Mouse (Mus musculus) hindbrain, embryonic 10.5 days (tissue): ENCODE measurements around the gene Itgav. TPM values are rescaled to one million over a fixed set of nuclear protein-coding genes. Genes with fewer than 3 reads are reported as not detected.

ENCODE experiments used
- DNase-seq: peaks from one replicate; pipeline ENCODE4 v3.0.0-alpha.2; 2017; ENCODE audit warnings: low spot score
- H3K27ac ChIP-seq: fragments of 300-500 bp; sonication (generic); 2 replicates; pipeline ENCODE4 v1.5.1; 2016; ENCODE audit warnings: mild to moderate bottlenecking, moderate library complexity
- H3K27me3 ChIP-seq: fragments of 300-500 bp; sonication (generic); 2 replicates; pipeline ENCODE4 v1.6.1; 2016; ENCODE audit warnings: mild to moderate bottlenecking; ENCODE audit not compliant: poor library complexity, insufficient read depth, severe bottlenecking
- H3K36me3 ChIP-seq: fragments of 300-500 bp; sonication (generic); 2 replicates; pipeline ENCODE4 v1.6.1; 2016; ENCODE audit warnings: mild to moderate bottlenecking, moderate library complexity
- H3K4me1 ChIP-seq: fragments of 300-500 bp; sonication (generic); replicated peaks from 2 replicates; pipeline ENCODE4 v1.6.1; 2016; ENCODE audit warnings: mild to moderate bottlenecking
- H3K4me3 ChIP-seq: fragments of 300-500 bp; sonication (generic); 2 replicates; pipeline ENCODE4 v1.5.1; 2016; ENCODE audit warnings: mild to moderate bottlenecking, moderate library complexity
- H3K9me3 ChIP-seq: fragments of 300-500 bp; sonication (generic); 2 replicates; pipeline ENCODE4 v1.6.1; 2016; ENCODE audit warnings: mild to moderate bottlenecking, moderate library complexity
- WGBS: fragments of 180-500 bp; shearing (Covaris S2); methylation state at CpG from one replicate; pipeline ENCODE4 v1.1.7; 2016; 5-methylcytosine and 5-hydroxymethylcytosine counted together
- polyA plus RNA-seq: library from polyadenylated mRNA; unstranded; fragments of >200 nt; fragmentation: Nextera tagmentation; extraction: Ambion mirVana; gene quantifications from 2 replicates; pipeline ENCODE4 v1.2.1, GENCODE M21; 2016

Itgav gene
- polyA plus RNA-seq, 1 experiment from 2014 or later, result 31.8 TPM

DNA sequence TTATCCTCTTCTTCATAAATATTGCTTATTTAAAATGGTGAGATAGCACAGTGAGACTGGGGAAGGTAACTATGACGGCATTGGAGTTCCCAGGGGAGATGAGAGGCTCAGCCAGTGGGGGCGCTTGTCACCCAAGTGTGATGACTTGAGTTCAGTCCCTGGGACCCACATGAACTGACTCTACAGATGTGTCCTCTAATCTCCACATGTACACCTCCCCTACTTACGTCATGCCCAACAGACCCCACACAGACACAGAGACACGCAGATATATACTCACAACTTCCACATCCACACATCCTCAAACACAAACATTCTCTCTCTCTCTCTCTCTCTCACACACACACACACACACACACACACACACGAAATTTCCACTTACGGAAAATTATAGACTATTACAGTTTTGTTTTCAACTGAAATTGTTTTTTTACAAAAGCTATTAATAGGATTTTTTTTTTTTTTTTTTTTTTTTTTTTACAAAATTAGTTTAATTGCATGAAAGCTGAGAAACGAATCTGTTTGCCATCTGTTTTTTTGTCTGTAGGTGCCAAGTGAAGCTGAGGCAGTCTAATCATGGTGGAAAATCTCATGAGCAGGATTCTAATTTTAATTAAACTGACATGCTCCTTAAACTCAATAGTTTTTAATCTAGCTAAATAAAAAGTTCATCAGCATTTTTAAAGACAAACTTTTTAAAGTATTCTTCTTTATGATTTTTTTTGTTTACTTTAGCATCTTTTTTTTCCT, 38.1 kb downstream of the Itgav start:
- Histone ChIP-seq H3K27me3 (no peaks in the 10 kb centered on the region), H3K9me3 (no peaks in the 10 kb centered on the region), H3K4me3 (no peak overlapping the region), H3K36me3 (peaks cover 17% of the 10 kb centered on the region), H3K27ac (no peak overlapping the region), H3K4me1 (peaks cover 14% of the 10 kb centered on the region)
- WGBS, result 80% methylated on average over 7 of the region's 7 CpGs
- no peak for DNase-seq

GRCm38 (mm10) chr2:83766058-83766457, 41.9 kb downstream of the Itgav start:
- no peak overlapping the region for H3K4me3 ChIP-seq
- no peaks in the 10 kb centered on the region for H3K4me1 ChIP-seq
- no peak for DNase-seq
- no peaks in the 10 kb centered on the region for H3K9me3 ChIP-seq
- H3K36me3 ChIP-seq, result peaks cover 26% of the 10 kb centered on the region
- H3K27me3 ChIP-seq, result no peaks in the 10 kb centered on the region
- 82% methylated on average over 6 of the region's 6 CpGs for WGBS
- H3K27ac ChIP-seq, result no peak overlapping the region

DNA sequence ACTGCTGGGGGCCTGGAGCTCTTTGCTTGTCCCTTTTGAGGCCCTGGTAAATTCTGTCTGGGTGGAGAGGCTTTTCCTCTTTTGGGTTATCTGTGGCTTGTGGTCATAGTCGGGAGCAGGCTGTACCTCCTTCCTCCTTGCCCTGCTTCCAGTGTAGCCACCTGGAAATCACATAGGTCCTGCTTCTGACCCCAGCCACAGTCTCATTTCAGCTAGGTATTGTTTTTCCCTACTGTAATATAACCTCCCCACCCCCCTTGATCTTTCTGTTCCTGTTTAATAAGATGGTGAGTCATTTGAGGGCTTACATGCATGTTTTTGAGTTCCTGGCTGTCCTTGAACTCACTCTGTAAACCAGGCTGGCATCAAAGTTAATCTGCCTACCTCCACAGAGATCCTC, 42.7 kb downstream of the Itgav start:
- Histone ChIP-seq H3K4me1 (no peaks in the 10 kb centered on the region), H3K27ac (no peak overlapping the region), H3K36me3 (peaks cover 27% of the 10 kb centered on the region), H3K27me3 (no peaks in the 10 kb centered on the region), H3K9me3 (no peaks in the 10 kb centered on the region), H3K4me3 (no peak overlapping the region)
- no peak for DNase-seq
- WGBS, result 95% methylated on average over 1 of the region's 1 CpGs

- no peaks in the 10 kb centered on the region for H3K27me3 ChIP-seq
- H3K27ac ChIP-seq, result no peak overlapping the region
- H3K9me3 ChIP-seq, result no peaks in the 10 kb centered on the region
- 89% methylated on average over 4 of the region's 4 CpGs for WGBS
- H3K4me3 ChIP-seq, result no peak overlapping the region
- H3K36me3 ChIP-seq, result peaks cover 37% of the 10 kb centered on the region
- H3K4me1 ChIP-seq, result no peaks in the 10 kb centered on the region
- no peak for DNase-seq
Observed at GRCm38 (mm10) chr2:83768311-83769047, 44.3 kb downstream of the Itgav start.

DNA sequence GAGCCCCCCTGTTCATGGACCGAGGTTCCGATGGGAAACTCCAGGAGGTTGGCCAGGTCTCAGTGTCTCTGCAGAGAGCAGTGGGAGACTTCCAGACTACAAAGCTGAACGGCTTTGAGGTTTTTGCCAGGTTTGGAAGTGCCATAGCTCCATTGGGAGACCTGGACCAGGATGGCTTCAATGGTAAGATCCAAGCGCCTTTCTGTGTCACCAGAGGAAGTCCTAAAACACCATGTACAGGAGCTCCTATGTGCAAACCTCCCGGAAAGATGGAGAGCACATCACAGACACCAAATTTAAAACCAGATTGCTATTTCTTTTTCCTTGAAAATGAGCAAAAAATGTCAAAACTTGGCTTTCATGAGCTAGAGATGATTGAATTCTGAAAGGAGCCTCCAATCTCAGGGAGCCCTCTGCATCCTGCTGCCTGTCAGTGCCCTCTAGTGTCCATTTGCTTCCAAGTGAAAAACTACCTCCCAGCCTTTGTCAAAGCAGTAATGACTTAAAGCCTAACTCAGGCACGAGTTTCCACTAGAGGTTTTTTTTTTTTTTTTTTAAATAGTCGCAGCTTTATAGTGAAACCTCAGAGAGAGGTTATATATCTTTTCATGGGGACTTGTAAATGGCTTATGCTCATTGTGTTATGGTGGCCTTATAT, 47.1 kb downstream of the Itgav start:
- Histone ChIP-seq H3K4me1 (no peaks in the 10 kb centered on the region), H3K36me3 (peaks cover 56% of the 10 kb centered on the region), H3K27me3 (no peaks in the 10 kb centered on the region), H3K27ac (no peak overlapping the region), H3K4me3 (no peak overlapping the region), H3K9me3 (no peaks in the 10 kb centered on the region)
- WGBS, result 64% methylated on average over 7 of the region's 7 CpGs
- DNase-seq, result peak; percentile 42

DNA sequence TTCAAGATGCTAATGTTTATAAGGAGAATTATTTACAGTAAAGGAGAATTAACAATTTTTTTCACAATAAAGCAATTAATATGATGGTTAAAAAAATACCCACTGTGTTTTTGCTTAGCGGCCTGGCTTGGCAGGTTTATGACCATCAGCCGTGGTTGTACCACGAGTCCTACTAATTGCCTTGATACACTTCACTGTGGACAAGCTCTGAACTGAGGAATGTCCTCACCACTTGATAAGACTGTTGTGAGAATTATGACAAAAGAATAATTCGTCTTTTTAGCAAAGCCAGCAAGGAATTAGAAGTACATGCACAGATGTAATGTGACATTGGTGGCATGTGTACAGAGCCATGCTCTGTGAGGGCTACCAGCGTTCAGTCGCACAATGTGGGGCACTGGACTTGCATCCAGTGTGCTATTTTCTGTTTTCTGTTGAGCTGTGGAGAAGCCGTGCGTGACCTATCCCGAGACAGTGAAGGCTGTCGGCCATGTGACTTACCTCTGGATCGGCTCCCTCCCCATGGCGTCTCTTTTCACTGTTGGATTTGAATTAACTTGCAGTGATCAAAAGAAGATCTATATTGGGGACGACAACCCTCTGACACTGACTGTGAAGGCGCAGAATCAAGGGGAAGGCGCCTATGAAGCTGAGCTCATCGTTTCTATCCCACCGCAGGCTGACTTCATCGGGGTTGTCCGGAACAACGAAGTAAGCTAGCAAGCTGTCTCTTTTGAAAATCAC, 67.3 kb downstream of the Itgav start:
- DNase-seq, result no peak
- WGBS, result 81% methylated on average over 20 of the region's 20 CpGs
- Histone ChIP-seq H3K4me3 (no peak overlapping the region), H3K27ac (no peak overlapping the region), H3K36me3 (peaks cover 56% of the 10 kb centered on the region), H3K4me1 (no peaks in the 10 kb centered on the region), H3K9me3 (no peaks in the 10 kb centered on the region), H3K27me3 (no peaks in the 10 kb centered on the region)

DNA sequence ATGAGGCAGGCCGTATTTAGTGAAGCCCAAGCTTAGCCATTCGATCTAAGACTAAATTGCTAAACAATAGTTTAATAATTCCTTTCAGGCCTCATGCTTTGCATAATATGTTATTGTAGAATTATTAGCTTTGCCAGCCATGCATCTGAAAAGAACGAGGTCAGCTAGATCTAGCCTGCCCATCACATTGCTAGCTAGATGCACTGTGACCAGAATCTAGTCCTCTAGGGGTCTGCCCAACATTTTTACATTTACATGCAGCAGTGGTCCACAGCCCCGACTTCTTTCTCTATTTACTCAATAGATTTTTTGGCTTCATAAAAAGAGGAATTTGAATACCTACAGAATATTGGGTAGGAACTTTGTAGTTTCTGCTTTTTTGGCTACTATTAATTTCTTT, 67.9 kb downstream of the Itgav start:
- no peak for DNase-seq
- 83% methylated on average over 4 of the region's 4 CpGs for WGBS
- peaks cover 62% of the 10 kb centered on the region for H3K36me3 ChIP-seq
- no peak overlapping the region for H3K27ac ChIP-seq
- no peaks in the 10 kb centered on the region for H3K27me3 ChIP-seq
- no peaks in the 10 kb centered on the region for H3K9me3 ChIP-seq
- H3K4me1 ChIP-seq, result no peaks in the 10 kb centered on the region
- no peak overlapping the region for H3K4me3 ChIP-seq

DNA sequence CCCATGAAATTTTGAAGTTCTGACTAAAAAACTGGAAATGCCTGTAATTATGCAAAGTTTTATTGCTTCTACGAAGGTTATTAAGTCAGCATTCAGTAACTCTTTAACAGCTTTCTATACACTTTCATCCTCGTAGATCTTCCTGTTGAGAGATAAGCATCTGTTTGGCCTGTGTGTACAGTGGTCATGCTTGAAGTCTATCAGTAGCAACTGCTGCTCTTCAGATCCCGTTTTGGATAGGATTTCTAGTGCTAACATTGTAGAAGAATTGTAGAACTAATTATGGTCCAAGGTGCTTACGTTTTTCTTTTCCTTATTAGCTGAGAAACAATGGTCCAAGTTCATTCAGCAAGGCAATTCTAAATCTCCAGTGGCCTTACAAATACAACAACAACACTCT, 71.6 kb downstream of the Itgav start:
- no peaks in the 10 kb centered on the region for H3K4me1 ChIP-seq
- no peaks in the 10 kb centered on the region for H3K9me3 ChIP-seq
- DNase-seq, result no peak
- no peak overlapping the region for H3K4me3 ChIP-seq
- no peak overlapping the region for H3K27ac ChIP-seq
- 88% methylated on average over 4 of the region's 4 CpGs for WGBS
- H3K27me3 ChIP-seq, result no peaks in the 10 kb centered on the region
- peaks cover 81% of the 10 kb centered on the region for H3K36me3 ChIP-seq

DNA sequence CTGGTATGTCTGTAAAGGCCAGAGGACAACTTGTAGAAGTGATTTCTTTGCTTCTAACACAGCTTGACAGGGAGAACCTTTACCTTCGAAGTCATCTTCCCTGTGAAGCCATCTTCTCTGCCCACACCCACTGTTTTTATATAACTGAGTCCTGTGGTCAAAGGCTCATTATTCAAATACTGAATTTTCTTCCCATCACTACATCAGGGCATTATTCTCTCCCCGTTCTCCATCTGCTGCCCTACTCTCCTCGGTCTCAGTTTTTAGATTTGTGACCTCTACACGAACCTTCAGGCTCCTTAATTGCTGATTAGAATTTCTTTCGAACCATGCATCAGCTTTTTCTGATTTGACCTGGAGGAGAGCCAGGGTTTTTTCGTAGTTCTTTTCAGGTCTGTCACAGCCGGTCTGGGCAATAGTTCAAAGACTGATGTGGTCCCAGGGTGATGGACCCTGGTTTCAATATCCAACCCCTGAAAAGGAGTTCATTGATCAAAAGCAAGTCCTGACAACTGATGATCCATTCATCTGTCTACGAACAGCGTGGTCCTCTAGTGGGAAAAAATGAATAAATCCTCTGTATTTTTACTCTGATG, 73.8 kb downstream of the Itgav start:
- H3K27me3 ChIP-seq, result no peaks in the 10 kb centered on the region
- WGBS, result 78% methylated on average over 9 of the region's 9 CpGs
- H3K27ac ChIP-seq, result no peak overlapping the region
- H3K4me1 ChIP-seq, result no peaks in the 10 kb centered on the region
- H3K36me3 ChIP-seq, result peaks cover 85% of the 10 kb centered on the region
- DNase-seq, result no peak
- H3K9me3 ChIP-seq, result no peaks in the 10 kb centered on the region
- H3K4me3 ChIP-seq, result no peak overlapping the region

- H3K27me3 ChIP-seq, result no peaks in the 10 kb centered on the region
- H3K27ac ChIP-seq, result peak within 1 kb of the TSS; percentile 96
- H3K4me3 ChIP-seq, result peak within 1 kb of the TSS; percentile 82
- DNase-seq, result peak; percentile 86
- under 1% methylated on average over 60 of the region's 63 CpGs for WGBS
- H3K36me3 ChIP-seq, result no peaks in the 10 kb centered on the region
- peaks cover 16% of the 10 kb centered on the region for H3K4me1 ChIP-seq
- no peaks in the 10 kb centered on the region for H3K9me3 ChIP-seq
Observed at GRCm38 (mm10) chr2:83812483-83813272, 88.5 kb downstream of the Itgav start, which contains the start of gene Fam171b. Gene Fam171b, plus strand, starts transcription at chr2:83812636.

GRCm38 (mm10) chr2:83813273-83813892, 89.2 kb downstream of the Itgav start:
- Histone ChIP-seq H3K4me3 (peak overlapping the region; percentile 82), H3K9me3 (no peaks in the 10 kb centered on the region), H3K27ac (peak overlapping the region; percentile 96), H3K27me3 (no peaks in the 10 kb centered on the region), H3K36me3 (no peaks in the 10 kb centered on the region), H3K4me1 (peaks cover 16% of the 10 kb centered on the region)
- DNase-seq, result no peak
- 19% methylated on average over 10 of the region's 10 CpGs for WGBS
